Mouse (Mus musculus): ENCODE measurements around the gene Fcgr1. TPM values are rescaled to one million over a fixed set of nuclear protein-coding genes. Genes with fewer than 3 reads are reported as not detected.
"Not testable (repeated sequence)": the region's sequence is repeated elsewhere in the genome, so short reads cannot be mapped to it uniquely, and the experiment has no call there.

The Fcgr1 gene
- total RNA-seq, 2 experiments from 2014 or later, result 2.2 to 2.3 TPM

GRCm38 (mm10) chr3:96312341-96313098, 18.8 kb upstream of the Fcgr1 start:
- no peak for TF ChIP-seq CTCF (conservative IDR thresholded peaks at IDR 0.05)
- no peak overlapping the region for H3K27ac ChIP-seq
- H3K4me3 ChIP-seq, result no peak overlapping the region
- DNase-seq (ENCODE audit: low spot score in 2 of 2), result peak in 1 of 2 experiments; percentile 42

- Histone ChIP-seq H3K27ac (no peak overlapping the region), H3K4me3 (no peak overlapping the region)
- DNase-seq (ENCODE audit: low spot score in 2 of 2), result no peak
- TF ChIP-seq CTCF (conservative IDR thresholded peaks at IDR 0.05), result no peak
These were observed 15.7 kb upstream of the Fcgr1 start for GRCm38 (mm10) chr3:96309441-96309840.

- Histone ChIP-seq H3K27ac (no peak overlapping the region), H3K4me3 (no peak overlapping the region)
- DNase-seq (ENCODE audit: low spot score in 2 of 2), result no peak
- no peak for TF ChIP-seq CTCF (conservative IDR thresholded peaks at IDR 0.05)
These were observed 12.7 kb upstream of the Fcgr1 start for GRCm38 (mm10) chr3:96306506-96306905.

- no peak overlapping the region for H3K27ac ChIP-seq
- DNase-seq (ENCODE audit: low spot score in 2 of 2), result no peak
- H3K4me3 ChIP-seq, result no peak overlapping the region
- no peak for TF ChIP-seq CTCF (conservative IDR thresholded peaks at IDR 0.05)
These were observed 8.3 kb upstream of the Fcgr1 start for GRCm38 (mm10) chr3:96302076-96302475.

- H3K4me3 ChIP-seq, result peak overlapping the region; percentile 24; the same call in 1 of the 2 replicates
These were observed 7.1 kb upstream of the Fcgr1 start for GRCm38 (mm10) chr3:96300706-96301529.

GRCm38 (mm10) chr3:96299562-96299961, 5.8 kb upstream of the Fcgr1 start:
- Histone ChIP-seq H3K4me3 (no peak overlapping the region), H3K27ac (no peak overlapping the region)
- no peak for TF ChIP-seq CTCF (conservative IDR thresholded peaks at IDR 0.05)
- no peak for DNase-seq (ENCODE audit: low spot score in 2 of 2)

More at GRCm38 (mm10) chr3:96300706-96301529, 7.1 kb upstream of the Fcgr1 start:
- DNase-seq (ENCODE audit: low spot score in 2 of 2), result no peak
- no peak for TF ChIP-seq CTCF (conservative IDR thresholded peaks at IDR 0.05)
- H3K27ac ChIP-seq, result peak overlapping the region; percentile 43; the same call in 1 of the 2 replicates

GRCm38 (mm10) chr3:96298360-96298759, 4.6 kb upstream of the Fcgr1 start:
- TF ChIP-seq CTCF (conservative IDR thresholded peaks at IDR 0.05), result no peak
- H3K27ac ChIP-seq, result no peak overlapping the region

GRCm38 (mm10) chr3:96293368-96293767, 401 bp downstream of the Fcgr1 start:
- no peak for TF ChIP-seq CTCF (conservative IDR thresholded peaks at IDR 0.05)
- DNase-seq (ENCODE audit: low spot score in 2 of 2), result no peak
- H3K4me3 ChIP-seq, result no peak overlapping the region; the same call in 1 of the 2 replicates
- peak overlapping the region; percentile 10; the same call in 1 of the 2 replicates for H3K27ac ChIP-seq

More at GRCm38 (mm10) chr3:96298360-96298759, 4.6 kb upstream of the Fcgr1 start:
- DNase-seq (ENCODE audit: low spot score in 2 of 2), result no peak
- no peak overlapping the region for H3K4me3 ChIP-seq

GRCm38 (mm10) chr3:96292641-96293040, 1.1 kb downstream of the Fcgr1 start:
- no peak for TF ChIP-seq CTCF (conservative IDR thresholded peaks at IDR 0.05)
- H3K27ac ChIP-seq, result no peak overlapping the region
- DNase-seq (ENCODE audit: low spot score in 2 of 2), result no peak
- no peak overlapping the region for H3K4me3 ChIP-seq

- not testable (repeated sequence) for H3K27ac ChIP-seq; H3K4me3 ChIP-seq; DNase-seq (ENCODE audit: low spot score in 2 of 2)
These were observed 3.0 kb downstream of the Fcgr1 start for GRCm38 (mm10) chr3:96290727-96291126.

- no peak for TF ChIP-seq CTCF (conservative IDR thresholded peaks at IDR 0.05)
- no peak for DNase-seq (ENCODE audit: low spot score in 2 of 2)
- no peak overlapping the region for H3K4me3 ChIP-seq
- H3K27ac ChIP-seq, result no peak overlapping the region
These were observed 4.6 kb downstream of the Fcgr1 start for GRCm38 (mm10) chr3:96289201-96289600.

GRCm38 (mm10) chr3:96287334-96287733, 6.4 kb downstream of the Fcgr1 start:
- not testable (repeated sequence) for H3K27ac ChIP-seq; H3K4me3 ChIP-seq; DNase-seq (ENCODE audit: low spot score in 2 of 2)
- peak; percentile 78 for TF ChIP-seq CTCF (conservative IDR thresholded peaks at IDR 0.05)

- Histone ChIP-seq H3K4me3 (no peak overlapping the region), H3K27ac (no peak overlapping the region)
- DNase-seq (ENCODE audit: low spot score in 2 of 2), result no peak
- peak; percentile 74 for TF ChIP-seq CTCF (conservative IDR thresholded peaks at IDR 0.05)
These were observed 9.3 kb downstream of the Fcgr1 start for GRCm38 (mm10) chr3:96284457-96284856.
